Mouse (Mus musculus): Measurements from ENCODE around the gene Arfgef2. TPM values are rescaled to one million over a fixed set of nuclear protein-coding genes. Genes with fewer than 3 reads are reported as not detected.
"Not testable (repeated sequence)": the region's sequence is repeated elsewhere in the genome, so short reads cannot be mapped to it uniquely, and the experiment has no call there.

Arfgef2 gene
- polyA plus RNA-seq, 1 experiment from 2014 or later, result 5.6 TPM

- Histone ChIP-seq H3K9ac (replicated peaks; ENCODE audit: low read depth, low read length) (no peak overlapping the region), H3K4me2 (ENCODE audit: low read depth, low read length) (no peak overlapping the region), H3K36me3 (ENCODE audit: control insufficient read depth, insufficient read depth, low read length) (no peaks in the 10 kb centered on the region), H3K27me3 (ENCODE audit: control insufficient read depth, insufficient read depth, low read length) (no peaks in the 10 kb centered on the region), H3K4me3 (ENCODE audit: low read depth, low read length) (no peak overlapping the region), H3K9me3 (ENCODE audit: control insufficient read depth, low read length) (no peaks in the 10 kb centered on the region), H3K27ac (ENCODE audit: low read depth, low read length) (no peak overlapping the region), H3K4me1 (ENCODE audit: control insufficient read depth, insufficient read depth, low read length) (no peaks in the 10 kb centered on the region)
- no peak for ATAC-seq (ENCODE audit: low read depth)
- WGBS, result 40% methylated on average over 8 of the region's 8 CpGs
These were observed 25.4 kb upstream of the Arfgef2 start for GRCm38 (mm10) chr2:166779956-166780355.

DNA sequence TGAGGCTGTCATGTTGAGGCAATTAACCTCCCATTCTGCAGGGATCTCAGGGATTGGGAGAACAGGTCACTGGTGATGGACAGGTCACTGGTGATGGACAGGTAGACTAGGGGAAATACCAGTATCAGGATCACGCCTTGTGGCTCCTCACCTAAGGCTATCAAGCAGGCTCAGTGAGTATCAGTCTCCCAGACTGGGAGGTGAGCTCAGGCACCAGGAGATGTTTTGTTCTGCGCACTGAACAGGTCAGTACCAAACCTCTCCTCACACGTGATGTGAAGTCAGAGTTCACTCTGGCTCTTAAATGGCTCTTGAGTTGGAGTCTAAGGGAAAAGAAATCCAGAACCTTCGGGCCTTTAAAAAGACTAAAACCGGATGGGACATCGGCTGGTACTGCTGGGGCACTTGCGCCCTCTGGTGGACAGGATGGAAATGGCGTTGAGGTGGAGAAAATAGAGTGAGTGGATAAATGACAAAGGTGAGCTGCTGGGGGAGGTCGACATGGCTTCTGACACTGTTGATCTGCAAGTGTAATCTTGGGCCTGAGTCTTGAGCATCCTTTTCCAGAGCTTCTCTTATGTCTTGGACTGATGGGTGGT, 24.3 kb upstream of the Arfgef2 start:
- H3K4me3 ChIP-seq (ENCODE audit: low read depth, low read length), result no peak overlapping the region
- H3K27ac ChIP-seq (ENCODE audit: low read depth, low read length), result no peak overlapping the region
- H3K27me3 ChIP-seq (ENCODE audit: control insufficient read depth, insufficient read depth, low read length), result no peaks in the 10 kb centered on the region
- 0 out of 2 replicates have a peak, but pooled peaks cover 4% of the 10 kb centered on the region for H3K4me1 ChIP-seq (ENCODE audit: control insufficient read depth, insufficient read depth, low read length)
- H3K9me3 ChIP-seq (ENCODE audit: control insufficient read depth, low read length), result no peaks in the 10 kb centered on the region
- no peaks in the 10 kb centered on the region for H3K36me3 ChIP-seq (ENCODE audit: control insufficient read depth, insufficient read depth, low read length)
- H3K9ac ChIP-seq (replicated peaks; ENCODE audit: low read depth, low read length), result no peak overlapping the region
- ATAC-seq (ENCODE audit: low read depth), result 0 out of 2 replicates have a peak, but pooled peaks have one; percentile 15
- WGBS, result 9% methylated on average over 9 of the region's 9 CpGs
- H3K4me2 ChIP-seq (ENCODE audit: low read depth, low read length), result no peak overlapping the region

DNA sequence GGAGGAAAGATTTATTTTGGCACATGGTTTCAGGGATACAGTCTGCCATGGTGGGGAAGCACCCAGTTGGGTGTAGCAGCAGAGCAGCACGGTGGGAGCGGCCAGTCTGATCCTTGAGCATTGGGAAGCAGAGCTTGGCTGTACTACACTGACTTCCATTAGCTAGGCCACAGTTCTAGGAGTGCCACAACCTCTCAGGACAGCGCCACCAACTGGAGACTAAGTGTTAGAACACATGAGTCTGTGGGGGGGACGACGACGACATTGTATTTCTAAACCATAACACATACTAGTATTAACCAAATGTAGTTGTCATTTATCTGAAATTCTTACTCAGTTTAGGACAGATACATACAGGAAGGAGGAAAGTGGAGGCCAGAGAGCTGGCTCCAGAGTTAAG, 21.0 kb upstream of the Arfgef2 start:
- Histone ChIP-seq H3K36me3 (ENCODE audit: control insufficient read depth, insufficient read depth, low read length) (no peaks in the 10 kb centered on the region), H3K4me1 (ENCODE audit: control insufficient read depth, insufficient read depth, low read length) (0 out of 2 replicates have a peak, but pooled peaks cover 4% of the 10 kb centered on the region), H3K4me3 (ENCODE audit: low read depth, low read length) (no peak overlapping the region), H3K9me3 (ENCODE audit: control insufficient read depth, low read length) (no peaks in the 10 kb centered on the region), H3K4me2 (ENCODE audit: low read depth, low read length) (no peak overlapping the region), H3K27me3 (ENCODE audit: control insufficient read depth, insufficient read depth, low read length) (no peaks in the 10 kb centered on the region), H3K9ac (replicated peaks; ENCODE audit: low read depth, low read length) (no peak overlapping the region), H3K27ac (ENCODE audit: low read depth, low read length) (no peak overlapping the region)
- ATAC-seq (ENCODE audit: low read depth), result no peak
- 75% methylated on average over 6 of the region's 6 CpGs for WGBS

DNA sequence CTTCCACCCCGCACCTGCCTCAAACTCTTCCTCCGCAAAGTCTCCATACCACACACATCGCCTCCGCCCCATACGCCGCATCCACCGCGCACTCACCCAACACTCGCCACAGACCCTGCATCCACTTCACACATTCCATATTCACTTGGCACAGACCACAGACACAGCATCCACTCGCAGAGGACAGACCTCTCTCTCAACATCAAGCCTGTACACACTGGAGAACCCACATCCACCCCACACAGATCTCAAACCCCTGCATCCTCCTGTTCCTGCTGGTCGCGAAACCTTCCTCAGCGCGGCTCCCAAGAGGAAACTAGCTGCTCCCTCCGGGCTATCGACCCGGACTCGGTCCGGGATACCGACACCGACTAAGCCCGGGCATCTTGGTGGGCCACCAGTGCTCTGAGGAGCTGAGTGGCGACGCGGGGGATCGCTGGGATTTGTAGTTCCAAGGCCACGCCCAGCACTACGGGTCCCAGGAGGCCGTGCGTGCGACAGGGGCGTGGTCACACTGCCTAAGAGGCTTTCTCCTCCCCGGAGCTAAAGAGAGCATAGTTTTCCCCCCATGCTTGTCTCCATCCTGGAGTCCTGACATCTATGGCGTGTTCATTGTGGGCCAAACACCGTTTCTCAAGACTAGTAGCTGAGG, 18.9 kb upstream of the Arfgef2 start:
- ATAC-seq (ENCODE audit: low read depth), result peak; percentile 95
- no peaks in the 10 kb centered on the region for H3K27me3 ChIP-seq (ENCODE audit: control insufficient read depth, insufficient read depth, low read length)
- WGBS, result under 1% methylated on average over 35 of the region's 35 CpGs
- peak overlapping the region; percentile 16; the same call in 1 of the 2 replicates for H3K27ac ChIP-seq (ENCODE audit: low read depth, low read length)
- peak overlapping the region; percentile 68 for H3K9ac ChIP-seq (replicated peaks; ENCODE audit: low read depth, low read length)
- peak overlapping the region; percentile 74 for H3K4me2 ChIP-seq (ENCODE audit: low read depth, low read length)
- 0 out of 2 replicates have a peak, but pooled peaks cover 4% of the 10 kb centered on the region for H3K4me1 ChIP-seq (ENCODE audit: control insufficient read depth, insufficient read depth, low read length)
- peak overlapping the region; percentile 63 for H3K4me3 ChIP-seq (ENCODE audit: low read depth, low read length)
- H3K9me3 ChIP-seq (ENCODE audit: control insufficient read depth, low read length), result no peaks in the 10 kb centered on the region
- no peaks in the 10 kb centered on the region for H3K36me3 ChIP-seq (ENCODE audit: control insufficient read depth, insufficient read depth, low read length)

DNA sequence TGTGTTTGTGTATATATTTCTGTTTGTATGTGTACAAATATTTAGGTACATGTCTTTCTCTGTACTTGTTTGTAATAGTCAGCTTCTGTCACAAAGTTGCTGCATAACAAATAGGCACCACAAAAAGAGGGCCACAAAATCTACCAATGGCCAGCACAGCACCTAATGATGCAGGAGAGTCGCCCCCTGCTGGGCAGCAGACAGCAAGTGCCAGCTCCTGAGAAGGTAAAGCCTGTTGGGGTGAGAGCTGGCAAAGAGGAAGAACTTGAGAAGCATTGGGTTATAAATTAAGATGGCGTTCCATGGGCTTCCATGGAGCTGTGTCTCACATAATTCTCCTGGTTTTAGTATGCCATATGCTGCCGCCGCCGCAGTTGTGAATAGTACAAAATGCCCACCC, 13.7 kb upstream of the Arfgef2 start:
- no peaks in the 10 kb centered on the region for H3K9me3 ChIP-seq (ENCODE audit: control insufficient read depth, low read length)
- ATAC-seq (ENCODE audit: low read depth), result no peak
- no peak overlapping the region for H3K4me3 ChIP-seq (ENCODE audit: low read depth, low read length)
- no peak overlapping the region for H3K9ac ChIP-seq (replicated peaks; ENCODE audit: low read depth, low read length)
- H3K27me3 ChIP-seq (ENCODE audit: control insufficient read depth, insufficient read depth, low read length), result no peaks in the 10 kb centered on the region
- H3K36me3 ChIP-seq (ENCODE audit: control insufficient read depth, insufficient read depth, low read length), result peaks cover 6% of the 10 kb centered on the region; the same call in 1 of the 2 replicates
- 47% methylated on average over 5 of the region's 5 CpGs for WGBS
- H3K4me1 ChIP-seq (ENCODE audit: control insufficient read depth, insufficient read depth, low read length), result peaks cover 6% of the 10 kb centered on the region
- H3K27ac ChIP-seq (ENCODE audit: low read depth, low read length), result peak overlapping the region; percentile 66
- H3K4me2 ChIP-seq (ENCODE audit: low read depth, low read length), result no peak overlapping the region

GRCm38 (mm10) chr2:166792355-166792754, 13.0 kb upstream of the Arfgef2 start, which contains the start of gene Trp53rkb:
Trp53rkb (plus strand) TSS chr2:166792531.
- WGBS, result 33% methylated on average over 5 of the region's 5 CpGs
- Histone ChIP-seq H3K9ac (replicated peaks; ENCODE audit: low read depth, low read length) (peak within 1 kb of the TSS; percentile 50; the same call in 1 of the 2 replicates), H3K4me1 (ENCODE audit: control insufficient read depth, insufficient read depth, low read length) (peaks cover 6% of the 10 kb centered on the region), H3K4me2 (ENCODE audit: low read depth, low read length) (peak within 1 kb of the TSS; percentile 64), H3K27me3 (ENCODE audit: control insufficient read depth, insufficient read depth, low read length) (no peaks in the 10 kb centered on the region), H3K4me3 (ENCODE audit: low read depth, low read length) (peak within 1 kb of the TSS; percentile 71), H3K27ac (ENCODE audit: low read depth, low read length) (peak within 1 kb of the TSS; percentile 66), H3K36me3 (ENCODE audit: control insufficient read depth, insufficient read depth, low read length) (peaks cover 8% of the 10 kb centered on the region; the same call in 1 of the 2 replicates), H3K9me3 (ENCODE audit: control insufficient read depth, low read length) (no peaks in the 10 kb centered on the region)
- peak; percentile 63 for ATAC-seq (ENCODE audit: low read depth)

- peak; percentile 91 for ATAC-seq (ENCODE audit: low read depth)
- Histone ChIP-seq H3K9ac (replicated peaks; ENCODE audit: low read depth, low read length) (peak overlapping the region; percentile 67), H3K27ac (ENCODE audit: low read depth, low read length) (peak overlapping the region; percentile 66), H3K4me2 (ENCODE audit: low read depth, low read length) (peak overlapping the region; percentile 64), H3K4me3 (ENCODE audit: low read depth, low read length) (peak overlapping the region; percentile 71), H3K36me3 (ENCODE audit: control insufficient read depth, insufficient read depth, low read length) (peaks cover 15% of the 10 kb centered on the region)
- H3K9me3 ChIP-seq (ENCODE audit: control insufficient read depth, low read length); H3K4me1 ChIP-seq (ENCODE audit: control insufficient read depth, insufficient read depth, low read length); H3K27me3 ChIP-seq (ENCODE audit: control insufficient read depth, insufficient read depth, low read length): not testable (repeated sequence)
- WGBS, result under 1% methylated on average over 67 of the region's 76 CpGs
These were observed 11.7 kb upstream of the Arfgef2 start for GRCm38 (mm10) chr2:166793542-166794214.

- Histone ChIP-seq H3K27ac (ENCODE audit: low read depth, low read length) (no peak overlapping the region), H3K9ac (replicated peaks; ENCODE audit: low read depth, low read length) (no peak overlapping the region), H3K4me3 (ENCODE audit: low read depth, low read length) (no peak overlapping the region), H3K4me1 (ENCODE audit: control insufficient read depth, insufficient read depth, low read length) (no peaks in the 10 kb centered on the region; the same call in 1 of the 2 replicates), H3K9me3 (ENCODE audit: control insufficient read depth, low read length) (no peaks in the 10 kb centered on the region), H3K4me2 (ENCODE audit: low read depth, low read length) (no peak overlapping the region), H3K27me3 (ENCODE audit: control insufficient read depth, insufficient read depth, low read length) (no peaks in the 10 kb centered on the region), H3K36me3 (ENCODE audit: control insufficient read depth, insufficient read depth, low read length) (peaks cover 15% of the 10 kb centered on the region)
- no peak for ATAC-seq (ENCODE audit: low read depth)
- 87% methylated on average over 11 of the region's 11 CpGs for WGBS
These were observed 5.5 kb upstream of the Arfgef2 start for GRCm38 (mm10) chr2:166799615-166800472.

Measured in neural tube, embryonic 14.5 days (tissue).